Mouse (Mus musculus) embryonic fibroblast, embryonic 13.5 days (primary cell): ENCODE results near the gene Tfpt.

Experiments used
- CTCF ChIP-seq: IDR thresholded peaks from 2 replicates; pipeline ENCODE4 v1.5.1; 2011; ENCODE audit warnings: mild to moderate bottlenecking, control low read depth, low read length, moderate library complexity, borderline replicate concordance; ENCODE audit not compliant: insufficient read depth
- POLR2A ChIP-seq: IDR thresholded peaks from 2 replicates; pipeline ENCODE4 v1.6.1; 2011; ENCODE audit warnings: low read depth, mild to moderate bottlenecking, control low read depth, low read length, moderate library complexity

- no peak for TF ChIP-seq POLR2A
- no peak for TF ChIP-seq CTCF
These were observed 699 bp downstream of the Tfpt start for GRCm38 (mm10) chr7:3629030-3629429.
